Mouse (Mus musculus) adipocyte (in vitro differentiated cells): ENCODE results near the gene Dlg1.

Source experiments
- DNase-seq: peaks from one replicate; pipeline ENCODE4 v3.0.0-alpha.2; 2016; ENCODE audit warnings: low spot score

The Dlg1 gene

GRCm38 (mm10) chr16:31905891-31906825 is 242.9 kb downstream of the Dlg1 start:
- DNase-seq = no peak

- no peak for DNase-seq
These were observed 243.7 kb downstream of the Dlg1 start for GRCm38 (mm10) chr16:31906896-31907295.

GRCm38 (mm10) chr16:31908959-31909358 is 245.7 kb downstream of the Dlg1 start:
- DNase-seq = no peak

GRCm38 (mm10) chr16:31910281-31910847 is 247.1 kb downstream of the Dlg1 start:
- DNase-seq = no peak

GRCm38 (mm10) chr16:31917776-31918175 is 254.5 kb downstream of the Dlg1 start:
- no peak for DNase-seq

GRCm38 (mm10) chr16:31918248-31918724 is 255.0 kb downstream of the Dlg1 start:
- peak; percentile 90 for DNase-seq

GRCm38 (mm10) chr16:31924368-31924767 is 261.1 kb downstream of the Dlg1 start:
- DNase-seq = no peak
